Mouse (Mus musculus) midbrain, embryonic 11.5 days (tissue): ENCODE measurements at regions not wholly inside any gene's neighbourhood (a gene's known extent, or its start where the extent isn't known, plus 50 kb on each side); places are given as distances from the start of the nearest gene placed in this dataset.

Source experiments
- ATAC-seq: fragments of 200-750 bp; cut with Nextera tagmentation; 2 replicates; pipeline ENCODE4 v1.8.0; 2017; ENCODE audit warnings: moderate TSS enrichment, moderate library complexity; ENCODE audit not compliant: low FRiP score
- DNase-seq: peaks from one replicate; pipeline ENCODE4 v3.0.0; 2015; ENCODE audit warnings: low spot score; ENCODE audit errors: missing footprints
- H3K27ac ChIP-seq: fragments of 300-500 bp; sonication (generic); 2 replicates; pipeline ENCODE4 v1.5.1; 2014; ENCODE audit warnings: low read depth, low read length
- H3K27me3 ChIP-seq: fragments of 300-500 bp; sonication (generic); 2 replicates; pipeline ENCODE4 v1.6.1; 2014; ENCODE audit warnings: mild to moderate bottlenecking, low read length, moderate library complexity, mixed read lengths; ENCODE audit not compliant: control insufficient read depth, insufficient read depth
- H3K36me3 ChIP-seq: fragments of 300-500 bp; sonication (generic); 2 replicates; pipeline ENCODE4 v1.6.1; 2014; ENCODE audit warnings: mild to moderate bottlenecking, low read length, moderate library complexity, mixed read lengths; ENCODE audit not compliant: control insufficient read depth, insufficient read depth
- H3K4me1 ChIP-seq: fragments of 300-500 bp; sonication (generic); 2 replicates; pipeline ENCODE4 v1.6.1; 2014; ENCODE audit warnings: low read length; ENCODE audit not compliant: control insufficient read depth, insufficient read depth
- H3K4me2 ChIP-seq: fragments of 300-500 bp; sonication (generic); 2 replicates; pipeline ENCODE4 v1.6.1; 2014; ENCODE audit warnings: mild to moderate bottlenecking, moderate library complexity
- H3K4me3 ChIP-seq: fragments of 300-500 bp; sonication (generic); 2 replicates; pipeline ENCODE4 v1.5.1; 2014; ENCODE audit warnings: low read depth, low read length
- H3K9ac ChIP-seq: fragments of 300-500 bp; sonication (generic); 2 replicates; pipeline ENCODE4 v1.6.1; 2014; ENCODE audit warnings: low read length
- H3K9me3 ChIP-seq: fragments of 300-500 bp; sonication (generic); 2 replicates; pipeline ENCODE4 v1.6.1; 2016; ENCODE audit warnings: low read length; ENCODE audit not compliant: control insufficient read depth
- WGBS: fragments of 180-500 bp; shearing (Covaris S2); extraction: QIAGEN DNeasy Blood & Tissue Kit; methylation state at CpG from one replicate; pipeline ENCODE4 v1.1.7; 2014; 5-methylcytosine and 5-hydroxymethylcytosine counted together

DNA sequence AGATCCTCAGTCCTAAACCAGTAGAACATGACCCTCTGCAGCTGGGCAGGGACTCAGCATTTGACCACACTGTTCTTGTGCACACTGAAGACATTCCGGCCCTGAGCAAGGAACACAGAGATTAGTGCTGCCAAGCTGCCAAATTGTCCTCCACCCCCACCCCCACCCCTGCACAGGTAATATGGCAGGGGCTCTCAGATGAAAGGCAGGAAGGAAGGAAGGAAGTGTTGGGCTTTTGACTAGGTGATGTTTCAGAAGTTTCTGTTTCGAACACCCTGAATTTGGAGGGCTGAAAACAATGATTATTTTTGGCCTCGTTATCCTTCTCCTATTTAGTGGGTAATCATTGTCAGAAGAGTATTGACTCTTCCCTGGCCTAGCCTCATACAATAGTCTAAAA is 96.8 kb upstream of the Npas2 start:
- Histone ChIP-seq H3K4me1 (no peaks in the 10 kb centered on the region), H3K36me3 (no peaks in the 10 kb centered on the region), H3K27ac (no peak overlapping the region), H3K9ac (no peak overlapping the region), H3K4me2 (no peak overlapping the region), H3K27me3 (no peaks in the 10 kb centered on the region), H3K4me3 (no peak overlapping the region), H3K9me3 (no peaks in the 10 kb centered on the region)
- ATAC-seq (no peak), DNase-seq (no peak)
- WGBS = 85% methylated on average over 3 of the region's 3 CpGs

DNA sequence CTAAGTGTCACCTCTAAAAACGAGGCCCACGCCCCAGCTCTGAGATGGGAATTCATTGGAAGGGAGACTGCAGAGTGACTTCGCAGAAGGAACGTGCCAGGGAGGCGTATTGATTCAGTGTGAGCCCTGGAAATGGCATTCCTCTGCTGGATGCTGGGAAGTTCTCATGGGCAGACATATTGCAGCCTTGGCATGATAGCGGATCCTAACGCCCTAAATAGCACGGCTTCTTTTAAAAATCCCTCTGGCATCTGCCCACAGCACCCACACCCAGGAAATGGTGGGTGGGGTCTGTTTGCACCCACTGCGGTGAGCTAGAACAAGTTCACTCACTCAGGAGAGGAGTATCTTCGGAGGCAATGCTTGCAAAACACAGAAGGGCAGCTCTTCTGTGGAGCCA is 96.0 kb upstream of the Npas2 start:
- Histone ChIP-seq H3K9me3 (no peaks in the 10 kb centered on the region), H3K27ac (no peak overlapping the region), H3K4me3 (no peak overlapping the region), H3K9ac (no peak overlapping the region), H3K27me3 (no peaks in the 10 kb centered on the region), H3K4me2 (no peak overlapping the region), H3K36me3 (no peaks in the 10 kb centered on the region), H3K4me1 (no peaks in the 10 kb centered on the region)
- WGBS = 90% methylated on average over 10 of the region's 10 CpGs
- no peak for DNase-seq
- ATAC-seq = no peak

DNA sequence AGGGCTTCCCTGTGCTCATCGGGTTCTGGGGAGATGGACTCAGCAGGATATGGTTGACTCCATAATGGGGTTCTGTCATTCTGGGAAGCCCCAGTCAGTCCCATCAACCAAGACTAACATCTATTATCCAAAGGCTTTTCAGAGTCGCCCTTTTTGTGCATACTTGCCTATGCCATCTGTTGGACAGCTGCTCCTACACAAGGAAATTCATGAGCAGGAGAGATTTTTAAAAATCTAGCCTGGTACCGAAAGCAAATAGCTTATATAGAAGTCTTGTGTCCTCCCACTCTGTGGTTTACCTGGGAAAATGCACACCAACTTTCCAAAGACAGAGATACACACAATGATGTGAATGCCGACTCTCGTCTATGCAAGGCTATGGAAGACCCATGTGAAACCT is 95.4 kb upstream of the Npas2 start:
- Histone ChIP-seq H3K36me3 (no peaks in the 10 kb centered on the region), H3K4me3 (no peak overlapping the region), H3K4me1 (no peaks in the 10 kb centered on the region), H3K27ac (no peak overlapping the region), H3K9ac (no peak overlapping the region), H3K4me2 (no peak overlapping the region), H3K27me3 (no peaks in the 10 kb centered on the region), H3K9me3 (no peaks in the 10 kb centered on the region)
- DNase-seq (no peak), ATAC-seq (no peak)
- 89% methylated on average over 5 of the region's 5 CpGs for WGBS

DNA sequence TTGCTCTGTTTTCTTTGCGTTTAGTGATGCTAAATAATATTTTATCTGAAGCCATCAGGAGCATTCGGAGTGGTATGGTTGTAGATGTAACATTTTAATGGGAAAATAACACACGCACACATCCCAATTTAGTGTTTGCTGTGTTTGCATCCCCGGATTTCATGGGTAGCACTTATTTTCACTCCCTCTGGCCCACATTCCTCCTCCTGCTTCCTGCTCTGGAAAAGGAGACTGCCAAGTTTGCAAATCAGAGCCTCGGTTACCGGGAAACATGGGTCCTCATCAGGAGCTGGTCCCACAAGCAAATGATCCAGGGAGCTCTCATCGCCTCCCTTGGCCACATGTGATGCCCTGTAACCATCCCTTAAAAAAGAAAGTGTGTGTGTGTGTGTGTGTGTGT is 94.3 kb upstream of the Npas2 start:
- Histone ChIP-seq H3K27ac (no peak overlapping the region), H3K4me1 (no peaks in the 10 kb centered on the region; the same call in 1 of the 2 replicates), H3K9ac (no peak overlapping the region), H3K9me3 (no peaks in the 10 kb centered on the region), H3K4me2 (no peak overlapping the region), H3K36me3 (no peaks in the 10 kb centered on the region), H3K27me3 (no peaks in the 10 kb centered on the region), H3K4me3 (no peak overlapping the region)
- DNase-seq (no peak), ATAC-seq (no peak)
- 78% methylated on average over 7 of the region's 7 CpGs for WGBS

DNA sequence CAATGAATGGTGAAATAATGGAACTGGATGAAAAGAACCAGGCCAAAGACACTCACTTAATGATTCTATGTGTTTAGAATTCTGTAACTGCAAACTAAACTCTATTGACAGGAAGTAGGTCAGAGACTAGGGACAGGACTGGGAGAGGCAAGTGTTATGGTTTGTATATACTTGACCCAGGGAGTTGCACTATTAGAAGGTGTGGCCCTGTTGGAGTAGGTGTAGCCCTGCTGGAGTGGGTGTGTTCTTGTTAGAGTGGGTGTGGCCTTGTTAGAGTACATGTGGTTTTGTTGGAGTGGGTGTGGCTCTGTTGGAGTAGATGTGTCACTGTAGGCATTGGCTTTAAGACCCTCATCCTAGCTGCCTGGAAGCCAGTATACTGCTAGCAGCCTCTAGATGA is 93.0 kb upstream of the Npas2 start:
- DNase-seq = no peak
- H3K27me3 ChIP-seq = no peaks in the 10 kb centered on the region
- H3K4me3 ChIP-seq = no peak overlapping the region

DNA sequence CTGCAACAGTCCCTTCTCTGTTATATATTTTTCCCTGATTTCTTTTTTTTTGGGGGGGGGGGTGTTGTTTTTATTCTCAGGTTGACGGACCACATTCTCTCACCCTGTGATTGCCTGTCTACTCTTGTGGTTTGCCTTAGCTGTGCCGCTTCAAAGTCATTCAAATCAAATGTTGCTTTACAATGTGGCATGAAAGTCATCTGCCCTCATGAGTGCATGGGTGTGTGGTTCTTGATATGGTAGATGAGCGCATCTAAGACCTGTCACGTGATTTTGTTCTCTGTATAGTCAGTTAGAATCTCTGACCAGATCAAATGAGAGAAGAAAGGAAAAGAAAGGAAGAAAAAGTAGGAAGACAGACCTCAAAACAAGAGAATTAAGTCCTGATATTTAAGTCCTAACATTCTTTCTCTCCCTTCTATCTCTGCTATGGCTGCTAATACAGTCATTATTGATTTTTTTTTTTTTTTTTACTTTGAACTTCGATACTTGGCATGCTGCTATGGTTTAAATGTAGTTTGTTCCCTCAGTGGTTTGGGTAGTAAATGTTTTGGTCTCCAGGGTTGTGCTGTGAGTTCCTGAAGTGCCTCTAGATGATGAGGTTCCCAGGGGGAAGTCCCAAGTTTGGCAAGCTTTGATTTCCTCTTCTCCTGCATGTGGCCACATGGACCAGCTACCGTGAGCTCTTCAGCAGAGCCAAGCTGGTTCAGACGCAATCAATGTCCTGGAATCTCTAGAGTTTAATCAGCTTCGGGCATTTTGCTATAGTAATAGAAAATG is 91.2 kb upstream of the Npas2 start:
- no peak overlapping the region for H3K27ac ChIP-seq
- 84% methylated on average over 8 of the region's 8 CpGs for WGBS
- ATAC-seq (no peak), DNase-seq (no peak)
- H3K9ac ChIP-seq = no peak overlapping the region
- no peaks in the 10 kb centered on the region for H3K36me3 ChIP-seq
- H3K4me1 ChIP-seq = peaks cover 3% of the 10 kb centered on the region
- no peak overlapping the region for H3K4me3 ChIP-seq
- H3K4me2 ChIP-seq = no peak overlapping the region
- H3K27me3 ChIP-seq = no peaks in the 10 kb centered on the region
- no peaks in the 10 kb centered on the region for H3K9me3 ChIP-seq

More for the DNA sequence above, 93.0 kb upstream of the Npas2 start:
- Histone ChIP-seq H3K9me3 (no peaks in the 10 kb centered on the region), H3K36me3 (no peaks in the 10 kb centered on the region), H3K4me2 (no peak overlapping the region), H3K27ac (no peak overlapping the region), H3K9ac (no peak overlapping the region), H3K4me1 (no peaks in the 10 kb centered on the region; the same call in 1 of the 2 replicates)
- ATAC-seq = no peak

DNA sequence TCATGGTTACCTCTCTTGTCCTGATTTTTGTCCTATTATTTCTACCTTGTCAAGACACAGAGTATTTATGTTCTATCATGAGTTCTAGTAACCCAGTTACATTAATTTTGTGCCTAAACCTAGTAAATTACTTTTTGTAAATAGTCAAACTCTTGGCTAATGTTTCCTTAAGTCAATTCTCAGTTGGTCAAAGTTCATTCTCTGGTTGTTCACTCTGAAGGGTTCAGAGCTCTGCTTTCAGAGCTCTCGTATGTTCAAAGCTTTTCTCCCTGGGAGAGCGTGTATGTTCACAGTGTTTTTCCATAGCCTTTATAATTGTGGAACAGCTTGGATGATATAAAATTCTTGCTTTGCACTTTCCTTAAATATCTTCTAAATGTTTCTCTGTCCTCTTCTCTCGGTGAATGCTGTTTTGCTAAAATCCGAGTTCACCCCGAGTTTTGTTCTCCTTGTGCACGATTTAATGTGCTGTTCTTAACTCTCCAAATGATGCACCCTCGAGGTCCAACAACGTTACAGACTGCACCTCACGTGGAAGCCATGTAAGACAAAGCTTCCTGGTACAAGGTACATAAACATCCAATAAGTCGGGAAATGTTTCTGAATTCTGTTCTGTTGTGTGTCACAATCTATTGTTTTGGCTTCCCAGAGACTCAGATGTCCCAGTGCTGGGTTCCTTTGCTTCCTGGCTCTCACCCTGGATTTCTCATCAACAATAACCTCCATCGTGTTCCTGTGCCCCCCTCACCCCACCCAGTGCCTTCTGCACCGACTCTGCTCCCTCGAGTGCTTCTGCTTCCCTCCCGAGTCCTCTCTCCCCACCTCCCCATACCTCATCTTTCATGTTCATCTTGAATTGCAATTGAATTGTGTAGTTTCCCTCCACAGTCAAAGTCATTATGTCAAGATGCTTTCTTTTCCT is 90.3 kb upstream of the Npas2 start:
- ATAC-seq = no peak
- WGBS = 80% methylated on average over 14 of the region's 14 CpGs
- H3K4me2 ChIP-seq = no peak overlapping the region
- H3K4me3 ChIP-seq = no peak overlapping the region
- H3K27ac ChIP-seq = no peak overlapping the region
- H3K9ac ChIP-seq = no peak overlapping the region
- H3K4me1 ChIP-seq = peaks cover 3% of the 10 kb centered on the region
- DNase-seq = no peak
- no peaks in the 10 kb centered on the region for H3K36me3 ChIP-seq
- no peaks in the 10 kb centered on the region for H3K27me3 ChIP-seq
- H3K9me3 ChIP-seq = no peaks in the 10 kb centered on the region

DNA sequence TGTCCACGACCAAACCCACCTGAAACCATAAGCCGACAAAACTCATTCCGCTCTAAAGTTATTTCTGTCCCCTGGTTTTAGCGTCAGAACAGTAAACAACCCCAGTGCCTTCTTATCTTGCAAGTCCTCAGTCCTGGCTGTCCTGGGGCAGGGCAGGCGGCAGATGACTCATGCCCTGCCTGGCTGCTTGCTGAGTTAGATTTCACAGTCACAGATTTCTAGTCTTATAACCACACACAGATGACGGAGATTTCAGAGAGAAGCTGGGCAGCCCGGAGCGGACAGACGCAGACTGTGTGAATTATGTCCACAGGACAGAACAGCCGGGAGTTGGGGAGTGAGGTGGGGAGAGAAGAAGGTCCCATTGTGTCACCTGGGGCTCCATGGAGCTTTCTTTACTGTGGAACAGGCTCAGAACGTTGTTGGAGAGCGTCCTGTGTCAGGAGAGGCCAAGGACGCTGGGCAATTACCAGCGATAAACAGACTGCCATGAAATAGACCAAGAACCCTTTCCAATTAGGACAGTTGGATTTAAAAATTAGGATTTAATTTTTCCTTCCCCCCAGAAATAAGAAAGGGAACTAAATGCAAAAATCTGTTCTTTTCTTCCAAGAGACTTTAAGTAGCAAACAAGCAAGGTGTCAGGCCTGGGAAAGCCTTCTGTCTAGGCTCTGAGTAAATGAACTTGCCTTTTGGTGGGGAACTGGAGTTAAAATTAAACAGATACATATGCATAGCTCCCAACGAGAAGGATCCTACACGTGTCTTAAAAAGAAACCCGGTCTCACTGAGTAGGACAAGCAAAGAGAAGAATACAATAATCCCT is 87.8 kb upstream of the Npas2 start:
- 56% methylated on average over 17 of the region's 17 CpGs for WGBS
- no peaks in the 10 kb centered on the region for H3K27me3 ChIP-seq
- DNase-seq = no peak
- no peaks in the 10 kb centered on the region for H3K36me3 ChIP-seq
- no peak overlapping the region for H3K4me2 ChIP-seq
- peaks cover 3% of the 10 kb centered on the region for H3K4me1 ChIP-seq
- H3K9ac ChIP-seq = no peak overlapping the region
- no peak overlapping the region for H3K4me3 ChIP-seq
- no peaks in the 10 kb centered on the region for H3K9me3 ChIP-seq
- no peak for ATAC-seq
- H3K27ac ChIP-seq = no peak overlapping the region

DNA sequence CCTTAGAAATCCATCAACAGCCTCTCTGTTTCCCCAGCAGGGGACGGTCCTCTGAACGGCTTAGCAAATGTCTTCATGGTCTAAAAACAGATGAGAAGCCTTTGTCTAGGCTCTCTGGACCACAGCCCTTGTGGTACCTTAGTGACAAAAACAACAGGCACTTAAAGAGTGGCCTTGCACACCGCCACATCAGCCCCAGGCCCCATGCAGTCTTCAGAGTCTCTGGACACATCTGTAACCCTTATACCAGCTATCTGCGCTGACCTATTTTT is 87.2 kb upstream of the Npas2 start:
- ATAC-seq = no peak
- 30% methylated on average over 4 of the region's 4 CpGs for whole genome bisulfite sequencing

More for the DNA sequence above, 87.2 kb upstream of the Npas2 start:
- Histone ChIP-seq H3K4me3 (no peak overlapping the region), H3K36me3 (no peaks in the 10 kb centered on the region), H3K27me3 (no peaks in the 10 kb centered on the region), H3K9ac (no peak overlapping the region), H3K9me3 (no peaks in the 10 kb centered on the region), H3K4me1 (peaks cover 3% of the 10 kb centered on the region), H3K4me2 (no peak overlapping the region), H3K27ac (no peak overlapping the region)
- DNase-seq = no peak
